Mouse (Mus musculus): ENCODE data around the gene Fuk. TPM values are rescaled to one million over a fixed set of nuclear protein-coding genes. Genes with fewer than 3 reads are reported as not detected.
"Not testable (repeated sequence)": the region's sequence is repeated elsewhere in the genome, so short reads cannot be mapped to it uniquely, and the experiment has no call there.

The Fuk gene
- polyA plus RNA-seq, 1 experiment from 2014 or later: 13.5 TPM

- H3K36me3 ChIP-seq (replicated peaks): no peaks in the 10 kb centered on the region
- no peak for DNase-seq (ENCODE audit: extremely low spot score, low spot score)
- no peaks in the 10 kb centered on the region for H3K9me3 ChIP-seq
- 89% methylated on average over 15 of the region's 15 CpGs for WGBS
- no peak overlapping the region for H3K4me3 ChIP-seq
- no peaks in the 10 kb centered on the region for H3K4me1 ChIP-seq
- no peaks in the 10 kb centered on the region for H3K27me3 ChIP-seq (ENCODE audit: poor library complexity, severe bottlenecking)
- no peak overlapping the region for H3K27ac ChIP-seq
These were observed 9.6 kb upstream of the Fuk start for GRCm38 (mm10) chr8:110911576-110912570.

GRCm38 (mm10) chr8:110909850-110910249 is 7.6 kb upstream of the Fuk start:
- H3K4me3 ChIP-seq; DNase-seq (ENCODE audit: extremely low spot score, low spot score): not testable (repeated sequence)

GRCm38 (mm10) chr8:110906682-110907081 is 4.4 kb upstream of the Fuk start:
- Histone ChIP-seq H3K9me3 (no peaks in the 10 kb centered on the region), H3K27ac (no peak overlapping the region)
- WGBS: 94% methylated on average over 1 of the region's 1 CpGs

More at GRCm38 (mm10) chr8:110909850-110910249, 7.6 kb upstream of the Fuk start:
- not testable (repeated sequence) for H3K9me3 ChIP-seq; H3K27ac ChIP-seq; H3K36me3 ChIP-seq (replicated peaks); H3K27me3 ChIP-seq (ENCODE audit: poor library complexity, severe bottlenecking); H3K4me1 ChIP-seq

GRCm38 (mm10) chr8:110905404-110905803 is 3.1 kb upstream of the Fuk start:
- 90% methylated on average over 6 of the region's 6 CpGs for WGBS
- no peak for DNase-seq (ENCODE audit: extremely low spot score, low spot score)
- no peaks in the 10 kb centered on the region for H3K36me3 ChIP-seq (replicated peaks)
- H3K4me1 ChIP-seq: peaks cover 11% of the 10 kb centered on the region
- H3K27ac ChIP-seq: no peak overlapping the region
- H3K27me3 ChIP-seq (ENCODE audit: poor library complexity, severe bottlenecking): no peaks in the 10 kb centered on the region
- no peaks in the 10 kb centered on the region for H3K9me3 ChIP-seq
- H3K4me3 ChIP-seq: no peak overlapping the region

More at GRCm38 (mm10) chr8:110906682-110907081, 4.4 kb upstream of the Fuk start:
- H3K27me3 ChIP-seq (ENCODE audit: poor library complexity, severe bottlenecking): no peaks in the 10 kb centered on the region
- DNase-seq (ENCODE audit: extremely low spot score, low spot score): no peak
- H3K4me3 ChIP-seq: no peak overlapping the region
- no peaks in the 10 kb centered on the region for H3K36me3 ChIP-seq (replicated peaks)
- H3K4me1 ChIP-seq: peaks cover 4% of the 10 kb centered on the region

DNA sequence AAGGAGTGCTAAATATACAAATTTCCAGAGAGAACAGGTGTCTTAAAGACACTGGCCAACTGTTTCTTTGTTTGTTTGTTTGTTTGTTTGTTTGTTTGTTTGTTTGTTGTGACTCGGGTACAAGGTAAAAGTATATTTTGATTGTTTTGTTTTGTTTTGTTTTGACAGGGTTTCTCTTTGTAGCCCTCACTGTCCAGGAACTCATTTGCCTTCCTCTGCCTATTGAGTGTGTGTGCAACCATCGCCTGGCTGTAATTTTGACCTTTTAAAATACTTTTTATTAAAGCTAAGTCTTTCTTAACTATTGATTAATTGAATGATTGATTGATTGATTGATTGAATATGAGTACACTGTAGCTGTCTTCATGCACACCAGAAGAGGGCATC is 284 bp upstream of the Fuk start:
- Histone ChIP-seq H3K27me3 (ENCODE audit: poor library complexity, severe bottlenecking) (no peaks in the 10 kb centered on the region), H3K4me3 (peak overlapping the region; percentile 69), H3K9me3 (no peaks in the 10 kb centered on the region), H3K27ac (peak overlapping the region; percentile 83), H3K4me1 (peaks cover 11% of the 10 kb centered on the region), H3K36me3 (replicated peaks) (peaks cover 19% of the 10 kb centered on the region)
- no peak for DNase-seq (ENCODE audit: extremely low spot score, low spot score)
- WGBS: 57% methylated on average over 2 of the region's 2 CpGs

- 85% methylated on average over 3 of the region's 3 CpGs for WGBS
- H3K4me1 ChIP-seq: peaks cover 11% of the 10 kb centered on the region
- H3K27ac ChIP-seq: no peak overlapping the region
- DNase-seq (ENCODE audit: extremely low spot score, low spot score): no peak
- no peaks in the 10 kb centered on the region for H3K9me3 ChIP-seq
- no peaks in the 10 kb centered on the region for H3K27me3 ChIP-seq (ENCODE audit: poor library complexity, severe bottlenecking)
- peaks cover 20% of the 10 kb centered on the region for H3K36me3 ChIP-seq (replicated peaks)
- H3K4me3 ChIP-seq: no peak overlapping the region
These were observed 1.2 kb downstream of the Fuk start for GRCm38 (mm10) chr8:110901056-110901455.

- Histone ChIP-seq H3K36me3 (replicated peaks) (peaks cover 47% of the 10 kb centered on the region), H3K27ac (no peak overlapping the region), H3K9me3 (no peaks in the 10 kb centered on the region), H3K27me3 (ENCODE audit: poor library complexity, severe bottlenecking) (no peaks in the 10 kb centered on the region), H3K4me1 (peaks cover 11% of the 10 kb centered on the region), H3K4me3 (no peak overlapping the region)
- DNase-seq (ENCODE audit: extremely low spot score, low spot score): no peak
- 93% methylated on average over 6 of the region's 6 CpGs for WGBS
These were observed 4.8 kb downstream of the Fuk start for GRCm38 (mm10) chr8:110897495-110897894.

GRCm38 (mm10) chr8:110895812-110896211 is 6.5 kb downstream of the Fuk start:
- Histone ChIP-seq H3K9me3 (no peaks in the 10 kb centered on the region), H3K4me1 (no peaks in the 10 kb centered on the region), H3K27ac (no peak overlapping the region), H3K27me3 (ENCODE audit: poor library complexity, severe bottlenecking) (no peaks in the 10 kb centered on the region), H3K4me3 (no peak overlapping the region), H3K36me3 (replicated peaks) (peaks cover 59% of the 10 kb centered on the region)
- 95% methylated on average over 13 of the region's 13 CpGs for WGBS
- no peak for DNase-seq (ENCODE audit: extremely low spot score, low spot score)

- H3K9me3 ChIP-seq: no peaks in the 10 kb centered on the region
- no peaks in the 10 kb centered on the region for H3K27me3 ChIP-seq (ENCODE audit: poor library complexity, severe bottlenecking)
- 82% methylated on average over 9 of the region's 9 CpGs for WGBS
- peaks cover 64% of the 10 kb centered on the region for H3K36me3 ChIP-seq (replicated peaks)
- DNase-seq (ENCODE audit: extremely low spot score, low spot score): no peak
- H3K27ac ChIP-seq: no peak overlapping the region
- no peak overlapping the region for H3K4me3 ChIP-seq
- H3K4me1 ChIP-seq: no peaks in the 10 kb centered on the region
These were observed 7.0 kb downstream of the Fuk start for GRCm38 (mm10) chr8:110895254-110895653.

GRCm38 (mm10) chr8:110894851-110895250 is 7.4 kb downstream of the Fuk start:
- H3K27me3 ChIP-seq (ENCODE audit: poor library complexity, severe bottlenecking): no peaks in the 10 kb centered on the region
- H3K4me1 ChIP-seq: no peaks in the 10 kb centered on the region
- H3K36me3 ChIP-seq (replicated peaks): peaks cover 68% of the 10 kb centered on the region
- WGBS: 90% methylated on average over 10 of the region's 10 CpGs
- no peaks in the 10 kb centered on the region for H3K9me3 ChIP-seq
- no peak overlapping the region for H3K4me3 ChIP-seq
- no peak for DNase-seq (ENCODE audit: extremely low spot score, low spot score)
- H3K27ac ChIP-seq: no peak overlapping the region

- WGBS: 91% methylated on average over 2 of the region's 2 CpGs
- peaks cover 72% of the 10 kb centered on the region for H3K36me3 ChIP-seq (replicated peaks)
- H3K27ac ChIP-seq: no peak overlapping the region
- no peaks in the 10 kb centered on the region for H3K27me3 ChIP-seq (ENCODE audit: poor library complexity, severe bottlenecking)
- no peak for DNase-seq (ENCODE audit: extremely low spot score, low spot score)
- no peak overlapping the region for H3K4me3 ChIP-seq
- H3K4me1 ChIP-seq: no peaks in the 10 kb centered on the region
- H3K9me3 ChIP-seq: no peaks in the 10 kb centered on the region
These were observed 9.4 kb downstream of the Fuk start for GRCm38 (mm10) chr8:110892913-110893312.

DNA sequence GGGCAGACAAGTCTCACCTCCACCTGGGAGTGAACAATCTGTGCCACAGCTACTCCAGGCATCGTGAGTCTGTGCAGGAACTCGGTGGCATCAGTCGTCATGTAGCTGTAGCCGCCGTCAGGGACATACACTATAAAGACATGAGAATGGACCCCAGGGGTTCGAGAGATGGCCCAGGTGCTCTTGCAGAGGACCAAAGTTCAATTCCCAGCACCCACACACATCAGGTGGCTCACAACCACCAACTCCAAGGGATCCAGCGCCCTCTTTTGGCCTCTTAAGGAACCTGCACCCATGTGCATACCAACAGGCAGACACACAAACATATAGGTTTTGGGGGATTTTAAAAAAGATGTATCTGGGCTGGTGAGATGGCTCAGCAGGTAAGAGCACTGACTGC is 10.2 kb downstream of the Fuk start:
- H3K27ac ChIP-seq: no peak overlapping the region
- H3K36me3 ChIP-seq (replicated peaks): peaks cover 76% of the 10 kb centered on the region
- no peaks in the 10 kb centered on the region for H3K4me1 ChIP-seq
- H3K27me3 ChIP-seq (ENCODE audit: poor library complexity, severe bottlenecking): no peaks in the 10 kb centered on the region
- DNase-seq (ENCODE audit: extremely low spot score, low spot score): no peak
- H3K4me3 ChIP-seq: no peak overlapping the region
- WGBS: 86% methylated on average over 7 of the region's 7 CpGs
- no peaks in the 10 kb centered on the region for H3K9me3 ChIP-seq

GRCm38 (mm10) chr8:110889904-110890470 is 12.3 kb downstream of the Fuk start:
- peaks cover 91% of the 10 kb centered on the region for H3K36me3 ChIP-seq (replicated peaks)
- no peaks in the 10 kb centered on the region for H3K9me3 ChIP-seq
- H3K4me3 ChIP-seq: no peak overlapping the region
- no peak overlapping the region for H3K27ac ChIP-seq
- WGBS: 84% methylated on average over 12 of the region's 12 CpGs
- H3K4me1 ChIP-seq: no peaks in the 10 kb centered on the region
- no peaks in the 10 kb centered on the region for H3K27me3 ChIP-seq (ENCODE audit: poor library complexity, severe bottlenecking)
- DNase-seq (ENCODE audit: extremely low spot score, low spot score): no peak

Data from forebrain, embryonic 10.5 days (tissue).